Mouse (Mus musculus) left cerebral cortex, postnatal 10 days (tissue): ENCODE data around the gene Klhl23. TPM values are rescaled to one million over a fixed set of nuclear protein-coding genes. Genes with fewer than 3 reads are reported as not detected.
"Not testable (repeated sequence)": the region's sequence is repeated elsewhere in the genome, so short reads cannot be mapped to it uniquely, and the experiment has no call there.

ENCODE experiments used
- DNase-seq, 2 experiments: peaks; one replicate each; pipeline ENCODE4 v3.0.0; 2021 to 2022; ENCODE audit warnings: low spot score in 2 of 2, mixed read lengths in 1 of 2; ENCODE audit errors: extremely low spot score in 1 of 2
- intact Hi-C: fragments of 180-260 bp; cut with DNase I; formaldehyde crosslinking; loops from one replicate; pipeline ENCODE4 v1.15.1; 2025
- total RNA-seq, 2 experiments: library from RNA; stranded (reverse); gene quantifications; 2 replicates each; pipeline ENCODE4 v1.2.3; 2021

Klhl23 gene
- total RNA-seq: 100 to 1,000 TPM; 130 to 143 TPM

- peak in 1 of 2 experiments; percentile 42 for DNase-seq
- intact Hi-C loops: loop anchor here (5.0 kb wide), 1 partner anchor 41 kb away; the partner anchor contains the start of gene Ssb
Measured at GRCm38 (mm10) chr2:69821711-69822110, at the start of gene Klhl23. Gene Klhl23, plus strand, starts transcription at chr2:69821944.

GRCm38 (mm10) chr2:69773331-69773730 lies 48.4 kb upstream of the Klhl23 start:
- peak; percentile 38 to 40 for DNase-seq
- intact Hi-C loops: no loop called here

GRCm38 (mm10) chr2:69777985-69778835 lies 43.5 kb upstream of the Klhl23 start:
- intact Hi-C loops: no loop called here
- peak in 1 of 2 experiments; percentile 42 for DNase-seq

- no peak for DNase-seq
- intact Hi-C loops: no loop called here
Measured at GRCm38 (mm10) chr2:69778836-69779177, 42.9 kb upstream of the Klhl23 start.

GRCm38 (mm10) chr2:69788974-69789373 lies 32.8 kb upstream of the Klhl23 start:
- intact Hi-C loops: no loop called here
- no peak for DNase-seq

- peak; percentile 96 to 99 for DNase-seq
- intact Hi-C loops: loop anchor here (10.0 kb wide), 1 partner anchor 75 kb away; the partner anchor contains the start of gene Ssb
Measured at GRCm38 (mm10) chr2:69789429-69790069, 32.2 kb upstream of the Klhl23 start, which contains the start of the genes Ccdc173 and Phospho2. Gene Ccdc173, minus strand, starts transcription at chr2:69789575. Gene Phospho2, plus strand, starts transcription at chr2:69789623.

GRCm38 (mm10) chr2:69790285-69790684 lies 31.5 kb upstream of the Klhl23 start:
- DNase-seq: peak; percentile 69 to 85
- intact Hi-C loops: loop anchor here (10.0 kb wide), 1 partner anchor 75 kb away; the partner anchor contains the start of gene Ssb

- DNase-seq: no peak
- intact Hi-C loops: loop anchor here (10.0 kb wide), 1 partner anchor 74 kb away; the partner anchor contains the start of gene Ssb
Measured at GRCm38 (mm10) chr2:69790722-69791121, 31.0 kb upstream of the Klhl23 start.

GRCm38 (mm10) chr2:69802911-69803312 lies 18.8 kb upstream of the Klhl23 start:
- DNase-seq: peak in 1 of 2 experiments; percentile 68
- intact Hi-C loops: no loop called here

- intact Hi-C loops: no loop called here
Measured at GRCm38 (mm10) chr2:69803756-69804155, 18.0 kb upstream of the Klhl23 start.

GRCm38 (mm10) chr2:69804663-69805062 lies 17.1 kb upstream of the Klhl23 start:
- intact Hi-C loops, DNase-seq: not testable (repeated sequence)

More at GRCm38 (mm10) chr2:69803756-69804155, 18.0 kb upstream of the Klhl23 start:
- DNase-seq: no peak

- intact Hi-C loops: no loop called here
- no peak for DNase-seq
Measured at GRCm38 (mm10) chr2:69810169-69810568, 11.6 kb upstream of the Klhl23 start.

GRCm38 (mm10) chr2:69811349-69811748 lies 10.4 kb upstream of the Klhl23 start:
- DNase-seq: not testable (repeated sequence)

GRCm38 (mm10) chr2:69816575-69816974 lies 5.2 kb upstream of the Klhl23 start:
- intact Hi-C loops: no loop called here
- no peak for DNase-seq

More at GRCm38 (mm10) chr2:69811349-69811748, 10.4 kb upstream of the Klhl23 start:
- intact Hi-C loops: not testable (repeated sequence)

- no peak for DNase-seq
- intact Hi-C loops: no loop called here
Measured at GRCm38 (mm10) chr2:69818350-69819085, 3.2 kb upstream of the Klhl23 start.

- intact Hi-C loops: loop anchor here (5.0 kb wide), 1 partner anchor 42 kb away; the partner anchor contains the start of gene Ssb
- no peak for DNase-seq
Measured at GRCm38 (mm10) chr2:69820201-69820600, 1.5 kb upstream of the Klhl23 start.

GRCm38 (mm10) chr2:69822361-69823128 lies 801 bp downstream of the Klhl23 start:
- intact Hi-C loops: loop anchor here (5.0 kb wide), 1 partner anchor 40 kb away; the partner anchor contains the start of gene Ssb
- DNase-seq: peak; percentile 32 to 71

- DNase-seq: peak in 1 of 2 experiments; percentile 63
- intact Hi-C loops: loop anchor here (5.0 kb wide), 1 partner anchor 39 kb away; the partner anchor contains the start of gene Ssb
Measured at GRCm38 (mm10) chr2:69823129-69823677, 1.5 kb downstream of the Klhl23 start.
